Mouse (Mus musculus) thymus, adult 2 months (tissue): ENCODE results near the gene Hoxa7. TPM values are rescaled to one million over a fixed set of nuclear protein-coding genes. Genes with fewer than 3 reads are reported as not detected.

ENCODE experiments used
- DNase-seq: peaks from one replicate; pipeline ENCODE4 v3.0.0; 2021
- H3K27ac ChIP-seq: fragments of 200-500 bp; 2 replicates; pipeline ENCODE4 v1.5.1; 2012; ENCODE audit warnings: low read length, control low read depth; ENCODE audit not compliant: control insufficient read depth, insufficient read depth
- H3K27me3 ChIP-seq: fragments of 200-500 bp; 2 replicates; pipeline ENCODE4 v1.6.1; 2012; ENCODE audit warnings: mild to moderate bottlenecking, low read length, moderate library complexity, mixed read lengths; ENCODE audit not compliant: control insufficient read depth, insufficient read depth
- H3K36me3 ChIP-seq: fragments of 200-500 bp; 2 replicates; pipeline ENCODE4 v1.6.1; 2012; ENCODE audit warnings: mild to moderate bottlenecking, low read length, moderate library complexity; ENCODE audit not compliant: control insufficient read depth, insufficient read depth
- H3K4me1 ChIP-seq: fragments of 200-500 bp; replicated peaks from 2 replicates; pipeline ENCODE4 v1.6.1; 2012; ENCODE audit warnings: low read length; ENCODE audit not compliant: control insufficient read depth, insufficient read depth
- H3K4me3 ChIP-seq: fragments of 200-500 bp; 2 replicates; pipeline ENCODE4 v1.5.1; 2012; ENCODE audit warnings: mild to moderate bottlenecking, low read length, control low read depth, moderate library complexity; ENCODE audit not compliant: control insufficient read depth, insufficient read depth
- CTCF ChIP-seq: fragments of 200-500 bp; IDR thresholded peaks from 2 replicates; pipeline ENCODE4 v1.5.1; 2012; ENCODE audit warnings: mild to moderate bottlenecking, control low read depth, low read length, moderate library complexity, borderline replicate concordance; ENCODE audit not compliant: control insufficient read depth, poor library complexity, insufficient read depth; ENCODE audit errors: extremely low read depth
- POLR2A ChIP-seq: fragments of 200-500 bp; IDR thresholded peaks from 2 replicates; pipeline ENCODE4 v1.6.1; 2012; ENCODE audit warnings: mild to moderate bottlenecking, low read length, control low read depth, moderate library complexity; ENCODE audit not compliant: control insufficient read depth, poor library complexity, insufficient read depth; ENCODE audit errors: extremely low read depth
- WGBS: fragments of 180-500 bp; shearing (Covaris S2); methylation state at CpG from one replicate; pipeline ENCODE4 v1.1.7; 2018; 5-methylcytosine and 5-hydroxymethylcytosine counted together
- polyA plus RNA-seq: library from polyadenylated mRNA; depleted of rRNA; stranded (reverse); fragments of >200 nt; gene quantifications from 2 replicates; pipeline ENCODE4 v1.2.3, GENCODE M21; 2012

Hoxa7 gene
- polyA plus RNA-seq, 1 experiment: 2.5 TPM

DNA sequence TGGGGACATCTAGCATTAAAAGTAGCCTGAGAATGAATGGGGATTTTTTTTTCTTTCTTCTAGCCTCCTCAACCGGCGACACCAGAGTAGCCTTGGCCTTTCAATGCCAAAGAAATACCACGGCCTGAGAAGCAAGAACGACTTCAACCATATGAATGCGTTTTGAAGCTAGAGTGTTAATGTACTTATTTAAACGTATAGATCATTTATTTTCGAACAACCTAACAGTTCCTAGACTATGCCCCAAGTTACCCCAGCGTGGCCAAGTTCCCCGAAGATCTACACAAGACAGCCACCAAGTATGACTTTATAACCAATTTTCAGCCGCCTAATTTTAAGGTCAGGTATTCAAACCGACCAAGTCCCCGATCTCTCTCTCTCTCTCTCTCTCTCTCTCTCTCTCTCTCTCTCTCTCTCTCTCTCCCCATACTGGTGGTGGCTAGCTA, 766 bp downstream of the Hoxa7 start:
- WGBS: 6% methylated on average over 12 of the region's 12 CpGs
- no peak for DNase-seq
- TF ChIP-seq POLR2A (no peak), CTCF (no peak)
- peaks cover 31% of the 10 kb centered on the region for H3K27me3 ChIP-seq
- H3K27ac ChIP-seq: no peak overlapping the region
- no peaks in the 10 kb centered on the region for H3K36me3 ChIP-seq
- peaks cover 11% of the 10 kb centered on the region for H3K4me1 ChIP-seq
- peak overlapping the region; percentile 73 for H3K4me3 ChIP-seq

DNA sequence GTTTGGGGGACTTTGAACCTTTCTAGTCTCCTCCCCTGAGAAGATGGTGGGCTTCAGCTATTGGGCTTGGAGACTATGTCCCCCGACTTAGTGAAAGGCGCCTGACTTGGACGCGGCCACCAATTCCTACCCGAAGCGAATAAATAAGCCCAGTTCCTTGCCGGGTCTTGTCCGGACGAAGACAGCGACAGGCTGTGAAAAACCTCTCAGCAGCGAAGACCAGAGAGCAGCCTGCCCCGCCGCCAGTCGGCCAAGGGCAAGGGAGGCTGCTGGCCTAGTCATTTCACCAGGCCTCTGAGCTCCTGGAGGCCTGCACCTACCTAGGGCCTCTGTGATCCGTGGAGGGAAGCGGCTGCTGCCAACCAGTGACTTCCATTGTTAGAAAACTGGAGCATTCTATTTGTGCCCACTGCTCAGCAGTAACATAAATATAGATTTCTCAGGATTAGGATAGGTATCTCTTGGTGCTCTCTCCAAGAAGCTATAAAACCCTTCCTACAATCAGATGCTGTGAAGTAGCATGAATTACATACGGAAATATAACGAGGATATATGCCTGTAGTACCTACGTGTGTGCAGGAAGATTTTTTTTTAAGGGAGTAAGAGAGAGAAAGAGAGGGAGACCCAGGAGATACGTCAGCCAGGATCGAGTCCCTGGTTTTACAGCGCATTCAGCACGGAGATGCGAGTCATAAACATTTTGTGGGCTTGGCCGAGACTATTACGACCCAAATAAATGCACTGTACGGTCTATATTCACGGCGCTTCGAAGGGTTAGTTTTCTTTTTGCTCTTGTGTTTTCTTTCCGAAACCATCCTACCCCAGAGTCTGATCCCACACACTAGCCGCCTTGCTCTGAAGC, 1.4 kb downstream of the Hoxa7 start:
- TF ChIP-seq CTCF: no peak
- TF ChIP-seq POLR2A: no peak
- Histone ChIP-seq H3K36me3 (no peaks in the 10 kb centered on the region), H3K27me3 (peaks cover 27% of the 10 kb centered on the region), H3K4me1 (peaks cover 11% of the 10 kb centered on the region), H3K4me3 (no peak overlapping the region), H3K27ac (no peak overlapping the region)
- no peak for DNase-seq
- WGBS: 32% methylated on average over 32 of the region's 32 CpGs

GRCm38 (mm10) chr6:52219234-52219942, 2.3 kb downstream of the Hoxa7 start:
- H3K4me3 ChIP-seq: no peak overlapping the region
- peaks cover 11% of the 10 kb centered on the region for H3K4me1 ChIP-seq
- no peak for TF ChIP-seq POLR2A
- H3K36me3 ChIP-seq: no peaks in the 10 kb centered on the region
- DNase-seq: no peak
- H3K27ac ChIP-seq: no peak overlapping the region
- 87% methylated on average over 9 of the region's 9 CpGs for WGBS
- peaks cover 25% of the 10 kb centered on the region for H3K27me3 ChIP-seq

DNA sequence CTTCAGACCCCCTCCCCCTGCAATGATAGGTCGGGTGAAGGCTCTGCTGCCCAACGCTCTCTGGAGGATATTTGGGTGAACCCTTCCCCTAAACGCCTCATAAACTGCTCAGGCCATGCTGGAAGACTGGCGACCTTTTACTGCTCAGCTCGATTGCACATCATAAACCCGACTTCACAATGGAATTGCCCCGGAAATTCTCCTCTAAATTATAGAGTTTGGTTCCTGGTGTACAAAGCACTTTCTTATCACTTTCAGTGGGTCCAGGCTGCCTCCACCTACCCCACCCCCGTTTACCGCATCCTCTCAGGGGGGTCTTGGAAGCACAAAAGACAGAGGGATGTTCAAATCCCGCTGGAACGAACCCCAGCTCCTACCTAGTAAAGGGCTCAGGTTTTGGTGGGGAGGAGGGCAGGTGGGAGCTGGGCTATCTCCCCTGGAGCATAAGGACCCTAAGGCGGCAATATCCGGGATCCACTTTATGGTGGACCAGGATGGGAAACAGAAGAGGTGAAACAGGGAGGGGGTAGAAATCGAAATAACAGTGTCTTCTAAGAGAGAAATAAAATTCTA, 2.9 kb downstream of the Hoxa7 start:
- peaks cover 25% of the 10 kb centered on the region for H3K27me3 ChIP-seq
- WGBS: 64% methylated on average over 14 of the region's 14 CpGs
- TF ChIP-seq POLR2A: no peak
- TF ChIP-seq CTCF: no peak

DNA sequence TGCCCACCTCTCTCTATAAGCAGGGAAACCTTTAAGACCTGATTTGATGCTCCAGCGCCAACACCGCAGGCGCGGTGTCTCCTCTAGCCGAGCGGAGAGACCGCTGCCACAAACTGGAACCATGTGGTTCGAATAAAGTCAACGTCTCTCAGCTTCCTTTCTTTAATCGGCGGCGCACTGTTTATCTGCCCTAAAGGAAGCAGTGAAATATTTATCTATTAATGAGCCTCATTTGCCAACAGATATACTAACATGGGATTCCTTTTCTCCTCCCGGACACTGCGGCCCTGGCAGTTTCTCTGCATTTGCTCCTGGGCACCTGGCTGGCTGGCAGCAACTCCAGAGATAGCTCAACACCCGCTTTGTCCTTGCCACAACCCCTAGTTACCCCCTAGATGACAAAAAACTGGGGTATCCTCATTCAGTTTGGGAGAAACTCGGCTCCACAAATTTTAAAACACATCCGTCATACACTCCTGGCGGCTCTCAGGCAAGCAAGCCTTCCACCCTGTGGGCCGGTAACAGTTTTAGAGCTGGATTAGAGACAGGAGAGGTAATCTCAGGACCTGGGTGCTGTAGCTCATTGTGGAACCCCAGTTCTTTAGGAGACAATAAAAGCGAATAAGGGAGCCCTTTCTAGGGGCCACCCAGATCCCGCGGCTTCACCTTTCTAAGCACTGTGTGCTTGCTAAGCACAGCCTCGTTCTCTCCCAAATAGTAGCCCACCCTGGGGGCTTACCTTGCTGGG, 3.6 kb downstream of the Hoxa7 start:
- Histone ChIP-seq H3K4me3 (peak overlapping the region; percentile 58), H3K36me3 (no peaks in the 10 kb centered on the region), H3K27me3 (peaks cover 27% of the 10 kb centered on the region), H3K4me1 (peaks cover 12% of the 10 kb centered on the region), H3K27ac (no peak overlapping the region)
- WGBS: 27% methylated on average over 23 of the region's 23 CpGs
- no peak for TF ChIP-seq POLR2A
- TF ChIP-seq CTCF: no peak
- no peak for DNase-seq

More for the DNA sequence above, 2.9 kb downstream of the Hoxa7 start:
- H3K4me1 ChIP-seq: peaks cover 11% of the 10 kb centered on the region
- DNase-seq: no peak
- no peak overlapping the region for H3K27ac ChIP-seq
- H3K36me3 ChIP-seq: no peaks in the 10 kb centered on the region
- no peak overlapping the region for H3K4me3 ChIP-seq

- TF ChIP-seq POLR2A (no peak), CTCF (no peak)
- peak; percentile 67 for DNase-seq
- Histone ChIP-seq H3K4me1 (peaks cover 18% of the 10 kb centered on the region), H3K27me3 (peaks cover 27% of the 10 kb centered on the region), H3K27ac (no peak overlapping the region), H3K36me3 (no peaks in the 10 kb centered on the region), H3K4me3 (peak overlapping the region; percentile 58)
- WGBS: under 1% methylated on average over 25 of the region's 25 CpGs
Measured at GRCm38 (mm10) chr6:52217459-52217768, 4.2 kb downstream of the Hoxa7 start.
